Mouse (Mus musculus): ENCODE data around the gene Cct2. TPM values are rescaled to one million over a fixed set of nuclear protein-coding genes. Genes with fewer than 3 reads are reported as not detected.
"Not testable (repeated sequence)": the region's sequence is repeated elsewhere in the genome, so short reads cannot be mapped to it uniquely, and the experiment has no call there.

The Cct2 gene
- polyA plus RNA-seq, 1 experiment, result 96.9 TPM

GRCm38 (mm10) chr10:117049961-117050597, 13.5 kb downstream of the Cct2 start:
- no peak for DNase-seq (ENCODE audit: low read depth)

GRCm38 (mm10) chr10:117049253-117049652, 14.4 kb downstream of the Cct2 start:
- no peak for DNase-seq (ENCODE audit: low read depth)

GRCm38 (mm10) chr10:117045175-117046056, 18.2 kb downstream of the Cct2 start, which contains the start of gene Lrrc10:
TSS of gene Lrrc10 (plus strand) at chr10:117045341.
- no peak for DNase-seq (ENCODE audit: low read depth)

GRCm38 (mm10) chr10:117043497-117044166, 20.0 kb downstream of the Cct2 start:
- not testable (repeated sequence) for DNase-seq (ENCODE audit: low read depth)

- DNase-seq (ENCODE audit: low read depth), result no peak
Observed at GRCm38 (mm10) chr10:117042295-117042694, 21.3 kb downstream of the Cct2 start.

GRCm38 (mm10) chr10:117040355-117040754, 23.3 kb downstream of the Cct2 start:
- DNase-seq (ENCODE audit: low read depth), result no peak

- DNase-seq (ENCODE audit: low read depth), result no peak
Observed at GRCm38 (mm10) chr10:117033785-117034184, 29.8 kb downstream of the Cct2 start.

GRCm38 (mm10) chr10:117031160-117031559, 32.5 kb downstream of the Cct2 start:
- DNase-seq (ENCODE audit: low read depth), result no peak

GRCm38 (mm10) chr10:117026176-117026575, 37.4 kb downstream of the Cct2 start:
- no peak for DNase-seq (ENCODE audit: low read depth)

- DNase-seq (ENCODE audit: low read depth), result not testable (repeated sequence)
Observed at GRCm38 (mm10) chr10:117025776-117026175, 37.8 kb downstream of the Cct2 start.

- no peak for DNase-seq (ENCODE audit: low read depth)
Observed at GRCm38 (mm10) chr10:117023693-117024092, 39.9 kb downstream of the Cct2 start.

GRCm38 (mm10) chr10:117021020-117021754, 42.4 kb downstream of the Cct2 start:
- no peak for DNase-seq (ENCODE audit: low read depth)

GRCm38 (mm10) chr10:117018281-117018840, 45.3 kb downstream of the Cct2 start:
- no peak for DNase-seq (ENCODE audit: low read depth)

GRCm38 (mm10) chr10:117014565-117014964, 49.0 kb downstream of the Cct2 start:
- no peak for DNase-seq (ENCODE audit: low read depth)

- no peak for DNase-seq (ENCODE audit: low read depth)
Observed at GRCm38 (mm10) chr10:117013689-117014390, 49.8 kb downstream of the Cct2 start.

- no peak for DNase-seq (ENCODE audit: low read depth)
Observed at GRCm38 (mm10) chr10:117011047-117011446, 52.6 kb downstream of the Cct2 start.

GRCm38 (mm10) chr10:117009691-117010090, 53.9 kb downstream of the Cct2 start:
- no peak for DNase-seq (ENCODE audit: low read depth)

GRCm38 (mm10) chr10:117005707-117006464, 57.7 kb downstream of the Cct2 start:
- DNase-seq (ENCODE audit: low read depth), result no peak

GRCm38 (mm10) chr10:117004695-117005094, 58.9 kb downstream of the Cct2 start:
- no peak for DNase-seq (ENCODE audit: low read depth)

Data from gonadal fat pad, adult 2 months (tissue).